Mouse (Mus musculus): Measurements from ENCODE around the gene Tnfrsf25.

DNA sequence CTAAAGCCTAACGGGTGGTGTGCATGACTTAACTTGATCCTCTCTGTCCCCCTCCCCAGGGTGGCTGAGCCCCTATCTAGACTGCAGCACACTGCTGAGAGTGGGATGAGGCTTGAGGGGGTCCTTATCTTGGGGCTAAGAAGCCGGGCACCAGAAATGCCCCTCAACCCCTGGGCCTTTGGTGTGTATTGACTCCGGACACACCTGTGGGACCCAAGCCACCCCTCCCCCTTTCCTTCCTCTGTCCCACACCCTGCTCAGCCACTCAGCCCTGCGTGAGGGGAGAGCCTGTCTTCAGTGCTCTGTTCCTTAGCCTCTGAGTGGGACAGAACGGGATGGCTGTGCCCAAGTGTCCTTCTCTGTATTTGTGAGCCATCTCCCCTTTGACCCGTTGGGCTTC, 18.8 kb upstream of the Tnfrsf25 start:
- TF ChIP-seq GATA1 (IDR thresholded peaks at IDR 0.05; ENCODE audit: borderline replicate concordance, low read length) (no peak), FLI1 (IDR thresholded peaks at IDR 0.05; ENCODE audit: low read length) (no peak)

Data from megakaryocyte, embryonic 14.5 days (primary cell).